Mouse (Mus musculus): ENCODE measurements around the gene Nrip2. TPM values are rescaled to one million over a fixed set of nuclear protein-coding genes. Genes with fewer than 3 reads are reported as not detected.

Nrip2 gene
- total RNA-seq (2021) (1 to 10 TPM; 1.6 to 2.4 TPM), polyA plus RNA-seq (2012; rRNA removed) (2.6 and 3.6 TPM in 2 replicates)
- long read RNA-seq, partial matches to known transcripts, result 0 of 2 reads
- long read RNA-seq, other reads (novel, unspliced or antisense), result 2 of 2 reads

DNA sequence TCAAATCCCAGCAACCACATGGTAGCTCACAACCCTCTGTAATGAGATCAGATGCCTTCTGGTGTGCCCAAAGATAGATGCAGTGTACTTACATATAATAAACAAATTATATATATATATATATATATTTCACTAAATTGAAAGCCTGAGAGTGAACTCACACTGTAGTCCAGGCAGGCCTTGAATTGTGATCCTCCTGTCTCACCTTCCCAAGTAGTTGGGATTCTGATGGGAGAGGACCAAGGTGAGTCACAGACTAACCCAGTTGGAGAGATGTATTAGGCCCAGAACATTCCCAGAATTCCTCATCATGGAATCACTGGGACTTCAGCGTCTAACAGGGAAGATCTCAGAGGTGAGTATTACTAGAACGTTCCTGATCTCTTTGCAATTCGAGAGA lies at the start of gene Nrip2:
Gene Nrip2 (plus strand): TSS at position 301 of the 400 bp plus-strand sequence.
- H3K4me1 ChIP-seq (ENCODE audit: control insufficient read depth, insufficient read depth, low read length), result no peaks in the 10 kb centered on the region
- H3K27me3 ChIP-seq (ENCODE audit: control insufficient read depth, insufficient read depth, low read length), result no peaks in the 10 kb centered on the region
- TF ChIP-seq EP300 (IDR thresholded peaks at IDR 0.05; ENCODE audit: insufficient read depth, low read depth, low read length) (no peak), CTCF (IDR thresholded peaks at IDR 0.05) (no peak), POLR2A (IDR thresholded peaks at IDR 0.05; ENCODE audit: insufficient read depth, low read depth, low read length) (no peak)
- H3K36me3 ChIP-seq (ENCODE audit: control insufficient read depth, insufficient read depth, low read length), result no peaks in the 10 kb centered on the region
- no peaks in the 10 kb centered on the region for H3K79me2 ChIP-seq (replicated peaks; ENCODE audit: control insufficient read depth, insufficient read depth, low read length)
- DNase-seq, result no peak
- H3K4me3 ChIP-seq, result no peak within 1 kb of the TSS
- intact Hi-C loops (cut with DNase I), result no loop called here
- 76% methylated on average over 3 of the region's 3 CpGs for WGBS
- no peak within 1 kb of the TSS for H3K27ac ChIP-seq
- peak within 1 kb of the TSS; percentile 6; the same call in 1 of the 2 replicates for H3K9ac ChIP-seq (ENCODE audit: low read depth, low read length)

DNA sequence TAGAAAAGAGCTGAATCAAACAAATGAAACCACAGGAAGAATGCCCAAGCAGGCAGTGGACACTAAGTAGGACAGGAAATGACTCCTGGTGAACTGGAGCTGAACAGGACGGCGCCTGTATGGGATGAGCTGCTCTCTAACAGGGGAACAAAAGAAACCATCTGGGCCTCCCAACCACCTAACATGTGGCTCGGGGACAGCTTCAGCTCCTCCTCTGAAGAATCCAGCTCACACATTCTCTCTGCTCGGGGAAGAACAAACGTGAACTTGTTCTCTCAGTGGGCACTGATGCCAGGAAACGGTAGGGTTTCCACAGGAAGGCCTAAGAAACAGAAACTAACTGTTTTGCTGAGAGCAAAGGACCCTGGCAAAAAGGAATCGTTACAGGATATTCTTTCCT lies 49.4 kb upstream of the Nrip2 start:
- intact Hi-C loops (cut with DNase I), result no loop called here
- no peaks in the 10 kb centered on the region for H3K27me3 ChIP-seq (ENCODE audit: control insufficient read depth, insufficient read depth, low read length)
- H3K4me3 ChIP-seq, result no peak overlapping the region
- H3K36me3 ChIP-seq (ENCODE audit: control insufficient read depth, insufficient read depth, low read length), result no peaks in the 10 kb centered on the region; the same call in 1 of the 2 replicates
- H3K9ac ChIP-seq (ENCODE audit: low read depth, low read length), result no peak overlapping the region
- DNase-seq, result no peak
- 41% methylated on average over 7 of the region's 7 CpGs for WGBS
- H3K4me1 ChIP-seq (ENCODE audit: control insufficient read depth, insufficient read depth, low read length), result no peaks in the 10 kb centered on the region; the same call in 1 of the 2 replicates
- no peak overlapping the region for H3K27ac ChIP-seq
- H3K79me2 ChIP-seq (replicated peaks; ENCODE audit: control insufficient read depth, insufficient read depth, low read length), result no peaks in the 10 kb centered on the region
- no peak for TF ChIP-seq CTCF (IDR thresholded peaks at IDR 0.05)
- no peak for TF ChIP-seq POLR2A (IDR thresholded peaks at IDR 0.05; ENCODE audit: insufficient read depth, low read depth, low read length)
- TF ChIP-seq EP300 (IDR thresholded peaks at IDR 0.05; ENCODE audit: insufficient read depth, low read depth, low read length), result no peak

DNA sequence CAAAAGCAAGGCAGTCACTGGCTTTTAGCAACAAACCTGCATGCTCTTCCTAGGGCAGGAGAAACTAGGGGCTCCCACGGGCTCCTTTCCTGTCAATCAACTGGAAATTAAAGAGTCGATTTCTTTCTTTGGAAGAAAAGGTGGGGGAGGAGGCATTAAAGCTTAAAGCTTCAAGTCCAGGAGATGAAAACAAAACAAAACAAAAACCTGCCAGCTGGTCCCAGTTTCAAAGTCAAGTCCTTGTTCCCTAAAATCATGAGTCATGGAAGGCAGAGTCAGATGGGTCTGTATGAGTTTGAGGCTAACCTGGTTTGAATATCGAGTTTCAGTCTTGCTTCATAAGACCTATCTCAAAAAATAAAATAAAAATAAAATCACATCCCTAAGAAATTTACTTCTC lies 45.0 kb upstream of the Nrip2 start:
- Histone ChIP-seq H3K9ac (ENCODE audit: low read depth, low read length) (no peak overlapping the region), H3K79me2 (replicated peaks; ENCODE audit: control insufficient read depth, insufficient read depth, low read length) (no peaks in the 10 kb centered on the region), H3K27ac (no peak overlapping the region), H3K27me3 (ENCODE audit: control insufficient read depth, insufficient read depth, low read length) (no peaks in the 10 kb centered on the region), H3K36me3 (ENCODE audit: control insufficient read depth, insufficient read depth, low read length) (no peaks in the 10 kb centered on the region), H3K4me3 (no peak overlapping the region), H3K4me1 (ENCODE audit: control insufficient read depth, insufficient read depth, low read length) (peaks cover 2% of the 10 kb centered on the region; the same call in 1 of the 2 replicates)
- TF ChIP-seq CTCF (IDR thresholded peaks at IDR 0.05), result no peak
- no peak for TF ChIP-seq EP300 (IDR thresholded peaks at IDR 0.05; ENCODE audit: insufficient read depth, low read depth, low read length)
- TF ChIP-seq POLR2A (IDR thresholded peaks at IDR 0.05; ENCODE audit: insufficient read depth, low read depth, low read length), result no peak
- 72% methylated on average over 3 of the region's 3 CpGs for WGBS
- intact Hi-C loops (cut with DNase I), result no loop called here
- no peak for DNase-seq

DNA sequence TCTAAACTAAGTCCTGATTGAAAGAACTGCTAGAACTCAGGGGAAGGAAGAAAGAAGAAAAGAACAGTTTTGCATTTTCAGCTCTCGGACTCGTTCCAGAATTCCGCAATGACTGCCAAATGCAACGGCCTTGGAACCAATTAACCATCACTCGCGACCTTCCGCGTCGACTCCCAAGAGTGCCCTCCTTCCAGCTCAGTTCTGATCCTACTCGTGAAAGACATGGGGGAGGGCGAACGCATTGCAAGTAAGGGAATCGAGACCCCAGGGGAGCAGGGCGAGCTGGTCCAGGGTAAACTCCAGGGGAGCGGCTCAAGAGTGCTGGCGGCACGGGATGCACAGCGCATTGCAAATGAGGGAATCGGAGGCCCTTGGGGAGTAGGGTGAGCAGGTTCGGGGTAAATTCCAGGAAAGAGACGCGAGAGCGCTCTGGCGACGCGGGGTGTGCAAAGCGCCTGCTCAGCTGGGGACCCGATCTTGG lies 43.9 kb upstream of the Nrip2 start:
- Histone ChIP-seq H3K9ac (ENCODE audit: low read depth, low read length) (peak overlapping the region; percentile 75), H3K27me3 (ENCODE audit: control insufficient read depth, insufficient read depth, low read length) (no peaks in the 10 kb centered on the region), H3K27ac (peak overlapping the region; percentile 82), H3K4me3 (peak overlapping the region; percentile 63), H3K4me1 (ENCODE audit: control insufficient read depth, insufficient read depth, low read length) (peaks cover 2% of the 10 kb centered on the region; the same call in 1 of the 2 replicates), H3K36me3 (ENCODE audit: control insufficient read depth, insufficient read depth, low read length) (no peaks in the 10 kb centered on the region), H3K79me2 (replicated peaks; ENCODE audit: control insufficient read depth, insufficient read depth, low read length) (no peaks in the 10 kb centered on the region)
- TF ChIP-seq EP300 (IDR thresholded peaks at IDR 0.05; ENCODE audit: insufficient read depth, low read depth, low read length) (0 out of 2 replicates have a peak, but pooled peaks have one; percentile 3), POLR2A (IDR thresholded peaks at IDR 0.05; ENCODE audit: insufficient read depth, low read depth, low read length) (no peak)
- no peak for DNase-seq
- intact Hi-C loops (cut with DNase I), result no loop called here
- WGBS, result under 1% methylated on average over 28 of the region's 28 CpGs

DNA sequence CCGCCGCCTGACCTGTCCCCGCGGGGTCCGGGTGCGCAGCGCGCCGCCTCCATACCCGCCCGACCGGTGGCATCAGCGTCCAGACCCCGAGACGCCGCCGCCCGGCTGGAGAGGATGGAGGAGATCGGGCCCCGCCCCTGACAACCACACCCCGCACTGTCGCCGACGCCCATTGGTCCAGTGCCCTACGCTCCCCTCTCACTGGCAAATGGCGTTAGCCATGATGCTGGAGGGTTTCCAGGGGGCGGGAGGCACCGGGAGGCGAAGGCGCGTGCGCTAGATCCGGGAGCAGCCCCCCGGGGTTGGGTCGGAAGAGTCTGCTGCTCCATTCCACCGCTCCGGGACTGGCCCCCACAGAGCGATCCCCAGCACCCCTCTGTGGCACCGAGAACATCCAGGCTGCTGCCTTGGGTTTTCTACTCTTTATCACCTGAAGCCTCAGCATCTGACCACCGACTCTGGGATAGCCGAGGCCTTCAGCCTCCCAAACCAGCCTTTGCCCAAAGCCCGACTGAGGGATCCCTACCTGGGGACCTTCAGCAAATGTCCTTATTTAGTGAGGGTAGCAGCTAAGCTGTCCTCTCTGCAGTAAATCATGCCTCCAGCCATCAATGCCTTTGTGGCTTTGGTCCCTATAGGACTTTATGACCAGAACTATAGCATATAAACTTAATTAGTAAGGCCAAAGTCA lies 43.2 kb upstream of the Nrip2 start, which contains the start of gene Tulp3:
Gene Tulp3 (minus strand): TSS at position 126 of the 691 bp plus-strand sequence.
- intact Hi-C loops (cut with DNase I), result no loop called here
- Histone ChIP-seq H3K36me3 (ENCODE audit: control insufficient read depth, insufficient read depth, low read length) (no peaks in the 10 kb centered on the region), H3K4me1 (ENCODE audit: control insufficient read depth, insufficient read depth, low read length) (peaks cover 2% of the 10 kb centered on the region; the same call in 1 of the 2 replicates), H3K27me3 (ENCODE audit: control insufficient read depth, insufficient read depth, low read length) (no peaks in the 10 kb centered on the region), H3K9ac (ENCODE audit: low read depth, low read length) (peak within 1 kb of the TSS; percentile 75), H3K4me3 (peak within 1 kb of the TSS; percentile 63), H3K27ac (peak within 1 kb of the TSS; percentile 82), H3K79me2 (replicated peaks; ENCODE audit: control insufficient read depth, insufficient read depth, low read length) (no peaks in the 10 kb centered on the region)
- under 1% methylated on average over 37 of the region's 42 CpGs for WGBS
- TF ChIP-seq CTCF (IDR thresholded peaks at IDR 0.05) (no peak), POLR2A (IDR thresholded peaks at IDR 0.05; ENCODE audit: insufficient read depth, low read depth, low read length) (peak; percentile 54)
- peak; percentile 95 for DNase-seq

DNA sequence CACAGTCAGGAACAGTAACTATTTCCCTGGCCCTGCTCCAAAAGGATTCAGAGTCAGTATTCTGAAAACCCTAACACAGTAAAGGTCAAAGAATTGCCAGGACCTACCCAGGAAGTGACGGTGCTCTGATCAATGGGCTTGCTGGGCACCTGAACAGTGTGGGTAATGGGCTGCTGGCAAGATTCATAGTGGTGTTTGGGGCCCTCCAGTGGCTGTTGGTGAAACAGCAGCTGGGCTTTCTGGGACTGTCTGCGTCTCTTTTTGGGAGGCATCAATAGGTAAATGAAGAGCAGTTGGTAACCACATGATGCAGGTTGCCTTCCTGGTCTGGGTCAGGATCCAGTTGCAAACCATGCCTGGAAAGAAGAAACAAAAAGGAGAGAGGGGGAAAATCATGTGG lies 40.1 kb upstream of the Nrip2 start:
- H3K27me3 ChIP-seq (ENCODE audit: control insufficient read depth, insufficient read depth, low read length), result no peaks in the 10 kb centered on the region
- DNase-seq, result peak; percentile 50 to 79
- H3K4me3 ChIP-seq, result no peak overlapping the region
- intact Hi-C loops (cut with DNase I), result loop anchor here (1.0 kb wide), 1 partner anchor 41 kb away; no protein-coding TSS in a partner anchor
- TF ChIP-seq POLR2A (IDR thresholded peaks at IDR 0.05; ENCODE audit: insufficient read depth, low read depth, low read length) (no peak), EP300 (IDR thresholded peaks at IDR 0.05; ENCODE audit: insufficient read depth, low read depth, low read length) (peak; percentile 44; the same call in 1 of the 2 replicates), CTCF (IDR thresholded peaks at IDR 0.05) (peak; percentile 96)
- H3K9ac ChIP-seq (ENCODE audit: low read depth, low read length), result no peak overlapping the region
- peaks cover 2% of the 10 kb centered on the region; the same call in 1 of the 2 replicates for H3K4me1 ChIP-seq (ENCODE audit: control insufficient read depth, insufficient read depth, low read length)
- no peak overlapping the region for H3K27ac ChIP-seq
- no peaks in the 10 kb centered on the region for H3K36me3 ChIP-seq (ENCODE audit: control insufficient read depth, insufficient read depth, low read length)
- WGBS, result 25% methylated on average over 2 of the region's 2 CpGs
- H3K79me2 ChIP-seq (replicated peaks; ENCODE audit: control insufficient read depth, insufficient read depth, low read length), result no peaks in the 10 kb centered on the region
